Mouse (Mus musculus): ENCODE results near the gene Olfr1143.

DNA sequence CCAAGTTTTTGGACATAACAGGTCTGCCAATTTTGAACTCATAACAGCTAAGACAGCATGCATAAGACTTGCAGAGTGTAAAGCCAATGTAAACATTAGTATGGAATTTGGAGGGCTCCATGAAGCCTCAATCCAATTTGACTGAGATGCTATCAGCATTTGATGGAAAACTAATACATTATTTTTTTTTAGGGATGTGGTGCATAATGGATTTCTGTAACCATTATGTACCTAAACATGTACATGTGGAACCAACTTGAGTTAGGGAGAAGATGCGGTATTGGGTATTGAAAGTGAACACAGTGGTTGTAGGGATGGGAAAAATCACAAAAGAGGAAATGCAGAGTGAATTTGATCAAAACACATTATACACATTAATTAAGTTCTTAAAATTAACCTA is 29.8 kb downstream of the Olfr1143 start, which contains the start of gene Olfr1148:
- no peak for TF ChIP-seq MAX (IDR thresholded peaks at IDR 0.05)
- no peak for TF ChIP-seq FOSL1 (IDR thresholded peaks at IDR 0.05; ENCODE audit: insufficient read depth, low read length, poor library complexity, severe bottlenecking)
